Mouse (Mus musculus) megakaryocyte, embryonic 14.5 days (primary cell): ENCODE measurements around the gene Nectin1.

ENCODE experiments used
- FLI1 ChIP-seq: IDR thresholded peaks from 2 replicates; pipeline ENCODE4 v1.6.1; 2012; ENCODE audit warnings: low read length, inconsistent platforms, mixed read lengths
- GATA1 ChIP-seq: IDR thresholded peaks from 3 replicates; pipeline ENCODE4 v1.6.1; 2012; ENCODE audit warnings: mixed read lengths, low read length, inconsistent platforms, borderline replicate concordance

- TF ChIP-seq GATA1 (no peak), FLI1 (no peak)
These were observed 6.3 kb downstream of the Nectin1 start for GRCm38 (mm10) chr9:43750053-43750452.
